Comparison of ENCODE assay signal across 12 mouse cellular contexts in genomic region chr1:54867226-54867625, GRCm38 (mm10). TPM values are rescaled to one million over a fixed set of nuclear protein-coding genes. Genes with fewer than 3 reads are reported as not detected.
DNase-seq lines count a peak whose midpoint lies in the region; ATAC-seq lines count a peak whose summit lies in the region.
"Had no signal": no experiment of that assay in that cellular context is flagged by ENCODE, and none has a peak within 500 bp of the region (broad histone marks: within the 10 kb centered on the region; RNA-seq: fewer than 3 reads in every experiment).

No protein-coding gene starts in this region.

- H3K4me2 ChIP-seq in forebrain, embryonic 12.5 days = no peak overlapping the region
- no peak overlapping the region for H3K4me2 ChIP-seq in hindbrain, embryonic 12.5 days (replicated peaks)
- H3K4me2 ChIP-seq in hindbrain, embryonic 11.5 days (replicated peaks; ENCODE audit: low read depth, low read length) = no peak overlapping the region
- H3K4me2 ChIP-seq in midbrain, embryonic 12.5 days (replicated peaks) = no peak overlapping the region
- no peak overlapping the region for H3K4me2 ChIP-seq in stomach, embryonic 14.5 days (replicated peaks; ENCODE audit: low read depth, low read length)
- H3K4me2 ChIP-seq: liver, embryonic 15.5 days; midbrain, embryonic 13.5 days had no signal

- no peaks in the 10 kb centered on the region for H3K27me3 ChIP-seq in forebrain, embryonic 10.5 days (ENCODE audit: poor library complexity, severe bottlenecking)
- no peaks in the 10 kb centered on the region for H3K27me3 ChIP-seq in forebrain, embryonic 12.5 days
- H3K27me3 ChIP-seq in hindbrain, embryonic 12.5 days = no peaks in the 10 kb centered on the region
- no peaks in the 10 kb centered on the region for H3K27me3 ChIP-seq in hindbrain, embryonic 11.5 days (ENCODE audit: control insufficient read depth, insufficient read depth, low read length)
- H3K27me3 ChIP-seq in midbrain, embryonic 12.5 days = no peaks in the 10 kb centered on the region
- H3K27me3 ChIP-seq in midbrain, embryonic 10.5 days (ENCODE audit: low read depth, poor library complexity, severe bottlenecking) = peaks cover 6% of the 10 kb centered on the region; the same call in 1 of the 2 replicates
- no peaks in the 10 kb centered on the region for H3K27me3 ChIP-seq in stomach, embryonic 14.5 days (ENCODE audit: control insufficient read depth, insufficient read depth, low read length)
- H3K27me3 ChIP-seq: liver, embryonic 15.5 days; midbrain, embryonic 13.5 days had no signal

- H3K4me1 ChIP-seq in forebrain, embryonic 10.5 days = peaks cover 37% of the 10 kb centered on the region
- peaks cover 19% of the 10 kb centered on the region for H3K4me1 ChIP-seq in forebrain, embryonic 12.5 days
- H3K4me1 ChIP-seq in hindbrain, embryonic 12.5 days = peaks cover 22% of the 10 kb centered on the region
- no peaks in the 10 kb centered on the region for H3K4me1 ChIP-seq in hindbrain, embryonic 11.5 days (replicated peaks; ENCODE audit: control insufficient read depth, insufficient read depth, low read length)
- peaks cover 21% of the 10 kb centered on the region for H3K4me1 ChIP-seq in midbrain, embryonic 12.5 days
- H3K4me1 ChIP-seq in midbrain, embryonic 10.5 days = peaks cover 34% of the 10 kb centered on the region
- peaks cover 12% of the 10 kb centered on the region; the same call in 1 of the 2 replicates for H3K4me1 ChIP-seq in stomach, embryonic 14.5 days (ENCODE audit: control insufficient read depth, insufficient read depth, low read length)

- no peak for DNase-seq in forebrain, embryonic 10.5 days (ENCODE audit: extremely low spot score, low spot score)
- no peak for DNase-seq in hindbrain, embryonic 11.5 days (ENCODE audit: low spot score)
- no peak for DNase-seq in midbrain, embryonic 10.5 days (ENCODE audit: low spot score)
- no peak for DNase-seq in adrenal gland, postnatal 25 days
- DNase-seq: cerebellum, postnatal 10 days; kidney, postnatal 10 days had no signal

- peak overlapping the region; percentile 36; the same call in 1 of the 2 replicates for H3K27ac ChIP-seq in forebrain, embryonic 10.5 days
- no peak overlapping the region for H3K27ac ChIP-seq in forebrain, embryonic 12.5 days
- H3K27ac ChIP-seq in hindbrain, embryonic 12.5 days = peak overlapping the region; percentile 60; the same call in 1 of the 2 replicates
- no peak overlapping the region for H3K27ac ChIP-seq in hindbrain, embryonic 11.5 days (ENCODE audit: low read depth, low read length)
- peak overlapping the region; percentile 20; the same call in 1 of the 2 replicates for H3K27ac ChIP-seq in midbrain, embryonic 12.5 days (replicated peaks)
- H3K27ac ChIP-seq in midbrain, embryonic 10.5 days (replicated peaks) = no peak overlapping the region; the same call in 1 of the 2 replicates
- peak overlapping the region; percentile 48; the same call in 1 of the 2 replicates for H3K27ac ChIP-seq in stomach, embryonic 14.5 days (ENCODE audit: low read length)
- H3K27ac ChIP-seq: liver, embryonic 15.5 days; midbrain, embryonic 13.5 days had no signal

- H3K4me3 ChIP-seq in forebrain, embryonic 10.5 days = no peak overlapping the region
- H3K4me3 ChIP-seq in forebrain, embryonic 12.5 days (replicated peaks) = no peak overlapping the region
- no peak overlapping the region for H3K4me3 ChIP-seq in hindbrain, embryonic 12.5 days
- H3K4me3 ChIP-seq in hindbrain, embryonic 11.5 days (ENCODE audit: low read depth, low read length) = no peak overlapping the region
- no peak overlapping the region for H3K4me3 ChIP-seq in midbrain, embryonic 12.5 days
- no peak overlapping the region for H3K4me3 ChIP-seq in midbrain, embryonic 10.5 days
- no peak overlapping the region for H3K4me3 ChIP-seq in stomach, embryonic 14.5 days (ENCODE audit: low read depth, low read length)
- H3K4me3 ChIP-seq: liver, embryonic 15.5 days; midbrain, embryonic 13.5 days had no signal

- H3K9me3 ChIP-seq in forebrain, embryonic 10.5 days = no peaks in the 10 kb centered on the region
- H3K9me3 ChIP-seq in forebrain, embryonic 12.5 days = no peaks in the 10 kb centered on the region
- no peaks in the 10 kb centered on the region for H3K9me3 ChIP-seq in hindbrain, embryonic 12.5 days (replicated peaks)
- no peaks in the 10 kb centered on the region for H3K9me3 ChIP-seq in hindbrain, embryonic 11.5 days (ENCODE audit: control insufficient read depth, low read length)
- no peaks in the 10 kb centered on the region for H3K9me3 ChIP-seq in midbrain, embryonic 12.5 days
- H3K9me3 ChIP-seq in midbrain, embryonic 10.5 days (replicated peaks) = no peaks in the 10 kb centered on the region
- H3K9me3 ChIP-seq in stomach, embryonic 14.5 days (ENCODE audit: control insufficient read depth, low read depth, low read length) = no peaks in the 10 kb centered on the region
- H3K9me3 ChIP-seq: liver, embryonic 15.5 days; midbrain, embryonic 13.5 days had no signal

- no peak for ATAC-seq in forebrain, embryonic 12.5 days (ENCODE audit: low FRiP score)
- no peak for ATAC-seq in hindbrain, embryonic 12.5 days (ENCODE audit: low FRiP score)
- ATAC-seq in hindbrain, embryonic 11.5 days (ENCODE audit: low FRiP score) = no peak
- ATAC-seq in midbrain, embryonic 12.5 days (ENCODE audit: low FRiP score, low read depth) = no peak
- no peak; the same call in 1 of the 2 replicates for ATAC-seq in stomach, embryonic 14.5 days (ENCODE audit: insufficient number of reproducible peaks, insufficient read depth, low FRiP score, low read depth)
- ATAC-seq: midbrain, embryonic 13.5 days had no signal

- no peak overlapping the region for H3K9ac ChIP-seq in forebrain, embryonic 12.5 days
- no peak overlapping the region for H3K9ac ChIP-seq in hindbrain, embryonic 12.5 days
- H3K9ac ChIP-seq in hindbrain, embryonic 11.5 days (ENCODE audit: low read depth, low read length) = no peak overlapping the region
- H3K9ac ChIP-seq in midbrain, embryonic 12.5 days (replicated peaks) = no peak overlapping the region
- no peak overlapping the region for H3K9ac ChIP-seq in stomach, embryonic 14.5 days (replicated peaks; ENCODE audit: low read depth, low read length)
- H3K9ac ChIP-seq: liver, embryonic 15.5 days; midbrain, embryonic 13.5 days had no signal

- 57% methylated on average over 4 of the region's 4 CpGs for WGBS in forebrain, embryonic 10.5 days
- 22% methylated on average over 4 of the region's 4 CpGs for WGBS in forebrain, embryonic 12.5 days
- WGBS in hindbrain, embryonic 12.5 days = 44% methylated on average over 4 of the region's 4 CpGs
- WGBS in hindbrain, embryonic 11.5 days = 41% methylated on average over 4 of the region's 4 CpGs
- WGBS in midbrain, embryonic 12.5 days = 53% methylated on average over 4 of the region's 4 CpGs
- WGBS in midbrain, embryonic 10.5 days = 54% methylated on average over 4 of the region's 4 CpGs
- WGBS in stomach, embryonic 14.5 days = 36% methylated on average over 4 of the region's 4 CpGs

- no peaks in the 10 kb centered on the region for H3K36me3 ChIP-seq in forebrain, embryonic 10.5 days (replicated peaks)
- no peaks in the 10 kb centered on the region for H3K36me3 ChIP-seq in forebrain, embryonic 12.5 days (replicated peaks)
- no peaks in the 10 kb centered on the region for H3K36me3 ChIP-seq in hindbrain, embryonic 12.5 days
- H3K36me3 ChIP-seq in hindbrain, embryonic 11.5 days (ENCODE audit: control insufficient read depth, insufficient read depth, low read length) = no peaks in the 10 kb centered on the region
- no peaks in the 10 kb centered on the region for H3K36me3 ChIP-seq in midbrain, embryonic 12.5 days
- no peaks in the 10 kb centered on the region for H3K36me3 ChIP-seq in midbrain, embryonic 10.5 days
- no peaks in the 10 kb centered on the region for H3K36me3 ChIP-seq in stomach, embryonic 14.5 days (ENCODE audit: control insufficient read depth, insufficient read depth, low read length)
- H3K36me3 ChIP-seq: liver, embryonic 15.5 days; midbrain, embryonic 13.5 days had no signal

RNA-seq across cellular contexts. Expression of gene Ankrd44, which starts 59.0 kb away (rescaled TPM):
- 13.8 and 15.2 TPM in 2 replicates for polyA plus RNA-seq in forebrain, embryonic 10.5 days (2016; fragmentation: Nextera tagmentation; extraction: Ambion mirVana)
- polyA plus RNA-seq in forebrain, embryonic 12.5 days (2016; fragmentation: Nextera tagmentation; extraction: Ambion mirVana) = 19.6 and 21.6 TPM in 2 replicates
- 20.9 and 23.4 TPM in 2 replicates for polyA plus RNA-seq in hindbrain, embryonic 12.5 days (2016; fragmentation: Nextera tagmentation; extraction: Ambion mirVana)
- polyA plus RNA-seq in hindbrain, embryonic 11.5 days (2014; fragmentation: Nextera tagmentation; extraction: Ambion mirVana) = 15.1 and 19.4 TPM in 2 replicates
- 15.8 and 20.1 TPM in 2 replicates for polyA plus RNA-seq in midbrain, embryonic 12.5 days (2016; fragmentation: Nextera tagmentation; extraction: Ambion mirVana)
- polyA plus RNA-seq in midbrain, embryonic 10.5 days (2016; fragmentation: Nextera tagmentation; extraction: Ambion mirVana) = 7.8 and 10.8 TPM in 2 replicates
- polyA plus RNA-seq in stomach, embryonic 14.5 days (2014; fragmentation: Nextera tagmentation; extraction: Ambion mirVana) = 22.5 and 23.7 TPM in 2 replicates
- total RNA-seq in adrenal gland, postnatal 25 days (2021) = 13.1 and 20.4 TPM in 2 replicates

Comparison
In these comparisons a context has a peak if more than half of its experiments do, and no peak if none do; other contexts are left out.
1. H3K27ac ChIP-seq: peak in forebrain, embryonic 10.5 days (single experiment), hindbrain, embryonic 12.5 days (single experiment), midbrain, embryonic 12.5 days (single experiment) and stomach, embryonic 14.5 days (single experiment); none in forebrain, embryonic 12.5 days (single experiment), hindbrain, embryonic 11.5 days (single experiment) and midbrain, embryonic 10.5 days (single experiment).